Mouse (Mus musculus) frontal cortex, postnatal 36 days (tissue): Measurements from ENCODE around the gene Vmn2r59.
"Not testable (repeated sequence)": the region's sequence is repeated elsewhere in the genome, so short reads cannot be mapped to it uniquely, and the experiment has no call there.

Experiments used
- DNase-seq, 2 experiments: peaks; one replicate each; pipeline ENCODE4 v3.0.0; 2022; ENCODE audit warnings: low spot score in 2 of 2

The Vmn2r59 gene

DNA sequence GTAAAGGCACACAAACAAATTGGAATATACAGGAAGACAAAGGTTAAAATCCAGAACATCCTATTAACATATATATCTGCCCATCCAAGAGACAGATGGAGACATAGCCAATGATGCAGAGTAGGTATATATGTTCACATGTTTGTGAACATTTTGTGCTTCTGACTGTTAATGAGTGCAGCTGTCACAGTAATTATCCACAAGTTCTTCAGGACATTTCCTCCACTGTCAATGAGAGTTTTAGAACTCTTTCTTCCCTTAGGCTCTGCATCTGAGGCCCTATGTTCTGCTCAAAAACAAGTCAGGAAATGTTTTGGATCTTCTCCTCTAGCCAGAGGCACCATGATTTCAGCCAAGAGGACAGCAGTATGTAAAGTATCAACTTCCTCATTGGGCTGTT is at the start of gene Vmn2r59:
Gene Vmn2r59, minus strand, starts transcription at position 101 of the 400 bp plus-strand sequence.
- DNase-seq = no peak

DNA sequence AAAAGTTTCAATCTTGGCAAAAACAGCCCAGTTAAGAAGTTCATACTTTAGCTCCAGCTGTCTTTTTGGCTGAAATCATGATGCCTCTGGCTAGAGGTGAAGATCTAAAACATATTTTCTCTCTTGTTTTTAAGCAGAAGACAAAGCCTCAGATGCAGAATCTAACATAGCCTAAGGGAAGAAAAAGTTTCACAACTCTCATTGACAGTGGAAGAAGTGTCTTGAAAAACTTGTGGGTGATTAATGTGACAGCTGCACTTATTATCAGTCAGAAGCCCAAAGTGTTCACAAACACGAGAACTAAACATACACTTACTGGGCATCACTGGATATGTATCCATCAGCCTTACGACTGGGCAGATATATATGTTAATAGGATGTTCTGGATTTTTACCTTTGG is 48.6 kb upstream of the Vmn2r59 start, which contains the start of gene Vmn2r60:
Gene Vmn2r60, plus strand, starts transcription at position 301 of the 400 bp plus-strand sequence.
- no peak for DNase-seq

DNA sequence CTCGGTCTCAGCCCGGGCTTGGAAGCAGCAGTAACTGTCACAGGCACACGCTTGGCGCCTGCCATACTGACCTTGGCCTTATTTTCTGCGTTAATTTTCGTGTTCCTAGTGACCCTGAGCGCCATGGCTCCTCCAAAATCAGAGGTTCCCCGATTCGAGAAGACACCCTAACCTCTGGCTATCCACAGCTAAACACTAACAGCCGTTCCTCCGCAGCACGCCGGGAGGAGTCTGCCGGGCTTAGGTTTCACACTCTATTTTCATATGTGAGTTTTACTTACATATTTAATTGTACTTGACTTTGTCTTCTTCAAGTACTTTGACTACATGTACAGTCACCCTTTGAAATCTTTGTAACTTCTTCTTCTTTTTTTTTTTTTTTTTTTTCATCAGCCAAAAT is 48.2 kb upstream of the Vmn2r59 start:
- DNase-seq = not testable (repeated sequence)
